Mouse (Mus musculus) C2C12 (cell line): ENCODE measurements at regions not wholly inside any gene's neighbourhood (a gene's known extent, or its start where the extent isn't known, plus 50 kb on each side); places are given as distances from the start of the nearest gene placed in this dataset.
"Not testable (repeated sequence)": the region's sequence is repeated elsewhere in the genome, so short reads cannot be mapped to it uniquely, and the experiment has no call there.

Experiments used
- CTCF ChIP-seq: IDR thresholded peaks from one replicate; pipeline ENCODE4 v1.5.1; 2011; ENCODE audit not compliant: control insufficient read depth, insufficient read depth, insufficient read length
- FOSL1 ChIP-seq: IDR thresholded peaks from one replicate; pipeline ENCODE4 v1.8.0; 2011; ENCODE audit warnings: mild to moderate bottlenecking, low read length; ENCODE audit not compliant: poor library complexity, insufficient read depth, severe bottlenecking

DNA sequence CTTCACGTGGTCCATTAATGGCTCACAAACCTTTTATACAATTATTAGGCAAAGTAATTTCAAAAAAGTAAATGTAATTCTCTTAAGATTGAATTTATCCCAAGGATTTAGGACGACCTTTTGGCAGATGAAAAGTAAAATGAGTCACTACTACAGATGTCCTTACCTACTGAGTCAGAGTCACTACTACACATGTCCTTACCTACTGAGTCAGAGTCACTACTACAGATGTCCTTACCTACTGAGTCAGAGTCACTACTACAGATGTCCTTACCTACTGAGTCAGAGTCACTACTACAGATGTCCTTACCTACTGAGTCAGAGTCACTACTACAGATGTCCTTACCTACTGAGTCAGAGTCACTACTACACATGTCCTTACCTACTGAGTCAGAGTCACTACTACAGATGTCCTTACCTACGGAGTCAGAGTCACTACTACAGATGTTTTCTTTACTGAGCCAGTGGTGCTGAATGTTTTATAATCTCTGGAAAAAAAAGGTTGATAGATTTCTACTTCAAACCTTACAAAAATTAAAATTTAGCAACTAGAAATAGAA lies 169.4 kb upstream of the Akr1e1 start:
- TF ChIP-seq CTCF, FOSL1: not testable (repeated sequence)
